Mouse (Mus musculus) neural tube, embryonic 12.5 days (tissue): Measurements from ENCODE around the gene Ing3. TPM values are rescaled to one million over a fixed set of nuclear protein-coding genes. Genes with fewer than 3 reads are reported as not detected.

Experiments
- ATAC-seq: fragments of 200-750 bp; cut with Nextera tagmentation; 2 replicates; pipeline ENCODE4 v1.8.0; 2017; ENCODE audit warnings: low read depth, mild to moderate bottlenecking, moderate TSS enrichment, moderate library complexity; ENCODE audit not compliant: low FRiP score
- H3K27ac ChIP-seq: fragments of 300-500 bp; sonication (generic); 2 replicates; pipeline ENCODE4 v1.5.1; 2016
- H3K27me3 ChIP-seq: fragments of 300-500 bp; sonication (generic); replicated peaks from 2 replicates; pipeline ENCODE4 v1.6.1; 2016; ENCODE audit warnings: mild to moderate bottlenecking
- H3K36me3 ChIP-seq: fragments of 300-500 bp; sonication (generic); 2 replicates; pipeline ENCODE4 v1.6.1; 2016; ENCODE audit warnings: mild to moderate bottlenecking
- H3K4me1 ChIP-seq: fragments of 300-500 bp; sonication (generic); 2 replicates; pipeline ENCODE4 v1.6.1; 2016
- H3K4me2 ChIP-seq: fragments of 300-500 bp; sonication (generic); replicated peaks from 2 replicates; pipeline ENCODE4 v1.6.1; 2016; ENCODE audit warnings: mild to moderate bottlenecking
- H3K4me3 ChIP-seq: fragments of 300-500 bp; sonication (generic); 2 replicates; pipeline ENCODE4 v1.5.1; 2016
- H3K9ac ChIP-seq: fragments of 300-500 bp; sonication (generic); 2 replicates; pipeline ENCODE4 v1.6.1; 2016; ENCODE audit warnings: mild to moderate bottlenecking
- H3K9me3 ChIP-seq: fragments of 300-500 bp; sonication (generic); 2 replicates; pipeline ENCODE4 v1.6.1; 2016; ENCODE audit warnings: mild to moderate bottlenecking
- WGBS: fragments of 180-500 bp; shearing (Covaris S2); methylation state at CpG from one replicate; pipeline ENCODE4 v1.1.7; 2016; 5-methylcytosine and 5-hydroxymethylcytosine counted together
- polyA plus RNA-seq: library from polyadenylated mRNA; unstranded; fragments of >200 nt; fragmentation: Nextera tagmentation; extraction: Ambion mirVana; gene quantifications from 2 replicates; pipeline ENCODE4 v1.2.1, GENCODE M21; 2016

Ing3 gene
- polyA plus RNA-seq, 1 experiment from 2014 or later = 47.2 TPM

DNA sequence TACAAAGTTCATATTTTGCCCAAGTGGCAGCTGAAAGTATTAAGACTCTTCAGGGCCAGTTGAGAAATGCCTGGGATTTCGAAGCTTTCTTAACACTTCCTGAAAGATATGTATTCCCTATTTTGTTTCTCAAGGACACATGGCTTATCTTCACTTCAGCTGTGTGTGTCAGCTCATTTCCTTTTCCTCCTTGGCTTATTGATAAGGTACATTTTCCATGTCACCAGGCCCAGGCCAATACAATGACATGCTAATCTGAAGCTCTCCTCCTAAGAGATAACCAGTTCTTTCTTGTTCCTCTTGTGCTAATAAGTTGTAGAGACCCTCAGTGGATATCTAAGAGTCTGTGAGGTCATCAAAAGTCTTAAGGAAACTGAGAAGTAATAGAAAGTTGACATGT lies 31.7 kb downstream of the Ing3 start:
- Histone ChIP-seq H3K9me3 (no peaks in the 10 kb centered on the region), H3K27me3 (peaks cover 5% of the 10 kb centered on the region; the same call in 1 of the 2 replicates), H3K4me1 (peaks cover 8% of the 10 kb centered on the region), H3K27ac (no peak overlapping the region), H3K4me3 (no peak overlapping the region), H3K36me3 (0 out of 2 replicates have a peak, but pooled peaks cover 3% of the 10 kb centered on the region), H3K4me2 (no peak overlapping the region), H3K9ac (no peak overlapping the region)
- 84% methylated on average over 1 of the region's 1 CpGs for WGBS
- no peak for ATAC-seq

GRCm38 (mm10) chr6:21984990-21985731 lies 35.8 kb downstream of the Ing3 start:
- H3K4me1 ChIP-seq = peaks cover 10% of the 10 kb centered on the region
- peak; percentile 71 for ATAC-seq
- no peaks in the 10 kb centered on the region for H3K36me3 ChIP-seq
- peak overlapping the region; percentile 33 for H3K4me3 ChIP-seq
- H3K27me3 ChIP-seq = peaks cover 14% of the 10 kb centered on the region
- no peaks in the 10 kb centered on the region for H3K9me3 ChIP-seq
- no peak overlapping the region for H3K27ac ChIP-seq
- 9% methylated on average over 16 of the region's 16 CpGs for WGBS
- H3K4me2 ChIP-seq = peak overlapping the region; percentile 72
- no peak overlapping the region for H3K9ac ChIP-seq

GRCm38 (mm10) chr6:21985732-21986540 lies 36.6 kb downstream of the Ing3 start, which contains the start of gene Cped1:
TSS of gene Cped1 (plus strand) at chr6:21985916.
- Histone ChIP-seq H3K9me3 (no peaks in the 10 kb centered on the region), H3K27me3 (peaks cover 14% of the 10 kb centered on the region), H3K4me1 (peaks cover 10% of the 10 kb centered on the region), H3K4me2 (peak within 1 kb of the TSS; percentile 72), H3K9ac (peak within 1 kb of the TSS; percentile 33), H3K4me3 (peak within 1 kb of the TSS; percentile 33), H3K27ac (no peak within 1 kb of the TSS), H3K36me3 (no peaks in the 10 kb centered on the region)
- peak; percentile 73 for ATAC-seq
- 1% methylated on average over 38 of the region's 38 CpGs for WGBS

- Histone ChIP-seq H3K9ac (peak overlapping the region; percentile 33; the same call in 1 of the 2 replicates), H3K4me3 (peak overlapping the region; percentile 33), H3K27ac (no peak overlapping the region), H3K36me3 (no peaks in the 10 kb centered on the region), H3K4me1 (peaks cover 10% of the 10 kb centered on the region), H3K4me2 (peak overlapping the region; percentile 72), H3K9me3 (no peaks in the 10 kb centered on the region), H3K27me3 (peaks cover 14% of the 10 kb centered on the region)
- ATAC-seq = no peak
- WGBS = 8% methylated on average over 24 of the region's 24 CpGs
Measured at GRCm38 (mm10) chr6:21986660-21987331, 37.4 kb downstream of the Ing3 start.

DNA sequence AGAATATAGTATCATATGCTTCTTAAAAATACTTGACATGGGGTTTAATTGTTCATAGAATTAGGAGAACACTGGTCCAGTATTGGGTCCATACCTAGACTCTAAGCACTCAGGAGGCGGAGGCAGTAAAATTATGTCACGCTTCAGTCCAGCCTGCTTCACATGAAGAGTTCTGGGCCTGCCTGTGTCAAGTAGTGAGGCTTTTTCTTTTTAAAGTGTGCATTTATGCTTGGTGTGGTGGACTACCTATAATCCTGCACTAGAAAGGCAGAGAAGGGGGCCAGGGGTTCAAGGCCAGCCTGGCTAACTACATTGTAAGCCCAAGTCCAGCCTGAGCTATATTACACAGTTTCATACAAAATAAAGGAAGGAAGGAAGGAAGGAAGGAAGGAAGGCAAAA lies 38.2 kb downstream of the Ing3 start:
- no peak overlapping the region for H3K27ac ChIP-seq

GRCm38 (mm10) chr6:21988296-21988695 lies 38.9 kb downstream of the Ing3 start:
- Histone ChIP-seq H3K36me3 (no peaks in the 10 kb centered on the region), H3K27me3 (peaks cover 14% of the 10 kb centered on the region), H3K4me2 (peak overlapping the region; percentile 30; the same call in 1 of the 2 replicates), H3K4me1 (peaks cover 10% of the 10 kb centered on the region), H3K4me3 (no peak overlapping the region), H3K9ac (no peak overlapping the region), H3K9me3 (no peaks in the 10 kb centered on the region), H3K27ac (no peak overlapping the region)
- no peak for ATAC-seq
- WGBS = 90% methylated on average over 5 of the region's 5 CpGs

More for the DNA sequence above, 38.2 kb downstream of the Ing3 start:
- H3K9ac ChIP-seq = no peak overlapping the region
- no peak overlapping the region for H3K4me3 ChIP-seq
- H3K27me3 ChIP-seq = peaks cover 14% of the 10 kb centered on the region
- no peaks in the 10 kb centered on the region for H3K9me3 ChIP-seq
- peaks cover 10% of the 10 kb centered on the region for H3K4me1 ChIP-seq
- 0 out of 2 replicates have a peak overlapping the region, but pooled peaks have one; percentile 72 for H3K4me2 ChIP-seq
- ATAC-seq = no peak
- 88% methylated on average over 2 of the region's 2 CpGs for WGBS
- H3K36me3 ChIP-seq = no peaks in the 10 kb centered on the region

DNA sequence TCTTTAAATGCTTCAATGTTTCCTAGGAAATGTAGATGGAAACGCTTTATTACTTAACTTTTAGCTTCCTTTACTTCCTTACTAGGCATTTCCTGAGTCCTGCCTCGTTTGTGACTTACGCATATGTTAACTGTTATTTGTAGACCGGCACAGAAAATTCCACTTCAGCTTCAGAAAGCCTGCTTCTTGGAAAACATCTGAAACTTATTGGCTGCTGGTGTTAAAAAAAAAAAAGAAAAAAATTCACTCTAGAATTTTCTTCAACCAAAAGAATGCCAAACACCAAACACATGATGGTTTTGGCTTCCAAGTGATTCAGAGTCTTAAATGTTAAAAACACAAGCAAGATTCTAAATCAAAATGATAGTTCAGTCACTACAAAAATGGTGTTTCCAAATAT lies 39.7 kb downstream of the Ing3 start:
- 82% methylated on average over 4 of the region's 4 CpGs for WGBS
- ATAC-seq = no peak
- H3K9ac ChIP-seq = no peak overlapping the region
- H3K4me1 ChIP-seq = peaks cover 10% of the 10 kb centered on the region
- no peaks in the 10 kb centered on the region for H3K36me3 ChIP-seq
- H3K27me3 ChIP-seq = peaks cover 14% of the 10 kb centered on the region
- H3K9me3 ChIP-seq = no peaks in the 10 kb centered on the region
- H3K4me3 ChIP-seq = no peak overlapping the region
- no peak overlapping the region for H3K4me2 ChIP-seq
- H3K27ac ChIP-seq = no peak overlapping the region

DNA sequence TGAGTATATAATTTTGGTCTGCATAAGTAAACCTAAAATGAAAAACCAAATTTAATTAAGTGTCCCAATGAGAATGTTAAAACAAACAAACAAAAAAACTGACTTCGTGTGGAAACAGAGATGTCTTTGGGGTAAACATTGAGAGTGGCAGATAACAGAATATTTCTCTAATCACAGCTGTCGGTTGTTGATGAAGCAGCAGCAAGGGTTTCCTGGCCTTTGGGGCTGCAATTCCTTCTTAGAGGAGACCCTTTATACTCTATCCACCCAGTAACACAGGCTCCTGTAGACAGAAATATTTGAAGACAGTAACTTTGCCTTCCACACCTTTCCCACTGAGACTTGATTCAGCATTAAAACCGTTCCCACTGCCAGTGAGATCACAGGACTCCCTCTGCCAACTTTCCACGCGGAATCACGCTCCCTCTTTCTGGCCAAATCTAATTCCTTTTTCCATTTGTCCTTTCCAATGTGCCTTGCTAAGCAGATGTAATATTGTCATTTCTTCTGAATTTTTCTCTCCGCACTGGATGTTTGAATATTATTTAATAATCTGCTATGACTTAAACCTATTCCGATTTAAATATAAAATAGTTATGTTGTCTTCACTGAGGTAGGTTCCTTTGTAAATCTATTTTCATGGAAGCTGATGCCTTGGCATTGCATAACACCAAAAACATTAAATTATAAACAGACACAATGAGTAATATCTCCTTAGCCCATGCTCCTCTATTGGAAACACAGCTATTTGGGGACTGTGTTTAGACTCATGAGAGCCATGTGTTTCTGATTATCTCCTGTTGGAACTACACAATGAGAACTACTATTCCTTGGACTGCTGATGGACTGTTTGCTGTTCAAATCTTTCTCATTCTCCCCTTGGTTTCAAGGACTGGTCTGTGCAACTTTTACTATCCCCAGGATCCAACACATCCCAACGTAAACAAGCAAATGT lies 41.1 kb downstream of the Ing3 start:
- Histone ChIP-seq H3K36me3 (no peaks in the 10 kb centered on the region), H3K4me3 (no peak overlapping the region), H3K27ac (no peak overlapping the region), H3K27me3 (peaks cover 10% of the 10 kb centered on the region), H3K4me1 (peaks cover 6% of the 10 kb centered on the region), H3K9ac (no peak overlapping the region), H3K4me2 (no peak overlapping the region), H3K9me3 (no peaks in the 10 kb centered on the region)
- no peak for ATAC-seq
- 77% methylated on average over 9 of the region's 9 CpGs for whole genome bisulfite sequencing

- Histone ChIP-seq H3K36me3 (no peaks in the 10 kb centered on the region), H3K4me3 (no peak overlapping the region), H3K9ac (no peak overlapping the region), H3K27me3 (peaks cover 9% of the 10 kb centered on the region), H3K27ac (no peak overlapping the region), H3K9me3 (no peaks in the 10 kb centered on the region), H3K4me2 (no peak overlapping the region), H3K4me1 (peaks cover 2% of the 10 kb centered on the region; the same call in 1 of the 2 replicates)
- WGBS = 76% methylated on average over 4 of the region's 4 CpGs
- no peak for ATAC-seq
Measured at GRCm38 (mm10) chr6:21991151-21991550, 41.8 kb downstream of the Ing3 start.

GRCm38 (mm10) chr6:21993070-21993469 lies 43.7 kb downstream of the Ing3 start:
- H3K4me3 ChIP-seq = no peak overlapping the region
- H3K36me3 ChIP-seq = no peaks in the 10 kb centered on the region
- H3K4me2 ChIP-seq = no peak overlapping the region
- H3K27me3 ChIP-seq = no peaks in the 10 kb centered on the region
- H3K9ac ChIP-seq = no peak overlapping the region
- H3K4me1 ChIP-seq = no peaks in the 10 kb centered on the region
- no peak for ATAC-seq
- 84% methylated on average over 2 of the region's 2 CpGs for WGBS
- no peaks in the 10 kb centered on the region for H3K9me3 ChIP-seq
- H3K27ac ChIP-seq = no peak overlapping the region

DNA sequence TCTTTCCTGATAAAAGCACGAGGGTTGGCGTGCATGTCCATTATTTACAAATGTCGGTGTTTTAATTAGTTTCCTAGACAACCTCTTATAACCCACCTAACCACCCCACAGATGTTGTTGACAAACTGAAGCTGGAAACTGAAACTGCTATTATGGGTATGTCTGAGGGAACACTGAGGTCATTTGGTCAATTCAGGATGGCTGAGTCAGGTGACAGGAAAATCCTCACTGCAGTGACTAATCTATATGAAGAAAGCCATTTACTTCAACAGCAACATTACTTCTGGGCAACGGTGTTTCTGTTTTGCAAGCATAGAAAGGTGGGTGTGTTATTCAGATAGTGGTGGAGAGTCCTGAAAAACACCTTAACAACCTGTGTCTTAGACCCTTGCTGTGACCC lies 48.8 kb downstream of the Ing3 start:
- no peak overlapping the region for H3K4me2 ChIP-seq
- ATAC-seq = no peak
- 73% methylated on average over 4 of the region's 4 CpGs for WGBS

More for the DNA sequence above, 48.8 kb downstream of the Ing3 start:
- Histone ChIP-seq H3K27me3 (no peaks in the 10 kb centered on the region), H3K9ac (no peak overlapping the region), H3K9me3 (no peaks in the 10 kb centered on the region), H3K4me1 (no peaks in the 10 kb centered on the region; the same call in 1 of the 2 replicates), H3K27ac (no peak overlapping the region), H3K4me3 (no peak overlapping the region), H3K36me3 (no peaks in the 10 kb centered on the region)
